Mouse (Mus musculus) ES-E14 (cell line): ENCODE data around the gene Atg2b. TPM values are rescaled to one million over a fixed set of nuclear protein-coding genes. Genes with fewer than 3 reads are reported as not detected.
A peak's percentile ranks its signal among the peaks of the same experiment; 100 is the strongest.

ENCODE experiments used
- DNase-seq: peaks from one replicate; pipeline ENCODE4 v3.0.0-alpha.2; 2013; ENCODE audit warnings: low read depth, low spot score
- H3K27ac ChIP-seq: 2 replicates; pipeline ENCODE4 v1.5.1; 2012; ENCODE audit warnings: low read depth, mild to moderate bottlenecking, low read length, moderate library complexity, mixed read lengths; ENCODE audit not compliant: poor library complexity, insufficient read depth, severe bottlenecking
- H3K36me3 ChIP-seq: 2 replicates; pipeline ENCODE4 v1.6.1; 2012; ENCODE audit warnings: mild to moderate bottlenecking, low read length, moderate library complexity, mixed read lengths; ENCODE audit not compliant: control insufficient read depth, poor library complexity, insufficient read depth, severe bottlenecking
- H3K4me1 ChIP-seq, 2 experiments: fragments of 150-350 bp in 1 of 2; sonication (generic) in 1 of 2; 2 replicates each; pipeline ENCODE4 v1.6.1; 2012; ENCODE audit warnings: low read length in 2 of 2, mild to moderate bottlenecking in 1 of 2, mixed read lengths in 1 of 2; ENCODE audit not compliant: control insufficient read depth in 2 of 2, insufficient read depth in 2 of 2, poor library complexity in 1 of 2
- H3K4me3 ChIP-seq, 2 experiments: fragments of 150-350 bp in 1 of 2; sonication (generic) in 1 of 2; 2 replicates each; pipeline ENCODE4 v1.5.1; 2012; ENCODE audit warnings: low read length in 2 of 2, low read depth in 1 of 2, mild to moderate bottlenecking in 1 of 2, mixed read lengths in 1 of 2; ENCODE audit not compliant: insufficient read depth in 1 of 2, poor library complexity in 1 of 2, severe bottlenecking in 1 of 2
- H3K9ac ChIP-seq: 2 replicates; pipeline ENCODE4 v1.6.1; 2012; ENCODE audit warnings: low read depth, mild to moderate bottlenecking, low read length, mixed read lengths; ENCODE audit not compliant: poor library complexity, insufficient read depth, severe bottlenecking
- H3K9me3 ChIP-seq: fragments of 150-350 bp; sonication (generic); 2 replicates; pipeline ENCODE4 v1.6.1; 2012; ENCODE audit warnings: low read depth, mild to moderate bottlenecking, low read length; ENCODE audit not compliant: control insufficient read depth, insufficient read depth
- CHD2 ChIP-seq: IDR thresholded peaks from 2 replicates; pipeline ENCODE4 v1.6.1; 2014; ENCODE audit warnings: mild to moderate bottlenecking, low read depth, low read length, inconsistent platforms
- HCFC1 ChIP-seq: IDR thresholded peaks from 2 replicates; pipeline ENCODE4 v1.6.1; 2012; ENCODE audit warnings: low read length, inconsistent platforms, borderline replicate concordance; ENCODE audit not compliant: insufficient read depth
- MAFK ChIP-seq: IDR thresholded peaks from 2 replicates; pipeline ENCODE4 v1.6.1; 2014; ENCODE audit warnings: mild to moderate bottlenecking, low read depth, low read length, inconsistent platforms; ENCODE audit not compliant: insufficient read depth
- ZC3H11A ChIP-seq: IDR thresholded peaks from 2 replicates; pipeline ENCODE4 v1.6.1; 2012; ENCODE audit warnings: low read depth, mild to moderate bottlenecking, inconsistent platforms, low read length, borderline replicate concordance
- ZNF384 ChIP-seq: IDR thresholded peaks from 2 replicates; pipeline ENCODE4 v1.6.1; 2012; ENCODE audit warnings: low read depth, low read length, inconsistent platforms
- in situ Hi-C, 2 experiments: fragments of 600-800 bp; cut with MboI; formaldehyde crosslinking; loops; one replicate each; pipeline ENCODE4 v1.15.1; 2025; ENCODE audit warnings: low sequenced_read_pairs in 2 of 2, inconsistent platforms in 1 of 2; ENCODE audit not compliant: unreplicated experiment in 2 of 2
- total RNA-seq: library from RNA; depleted of rRNA; stranded (reverse); fragments of 300-350 nt; gene quantifications from 2 replicates; pipeline ENCODE4 v1.2.3, GENCODE M21; 2012; rRNA removed

Gene Atg2b
- total RNA-seq, 1 experiment: 25.2 TPM

DNA sequence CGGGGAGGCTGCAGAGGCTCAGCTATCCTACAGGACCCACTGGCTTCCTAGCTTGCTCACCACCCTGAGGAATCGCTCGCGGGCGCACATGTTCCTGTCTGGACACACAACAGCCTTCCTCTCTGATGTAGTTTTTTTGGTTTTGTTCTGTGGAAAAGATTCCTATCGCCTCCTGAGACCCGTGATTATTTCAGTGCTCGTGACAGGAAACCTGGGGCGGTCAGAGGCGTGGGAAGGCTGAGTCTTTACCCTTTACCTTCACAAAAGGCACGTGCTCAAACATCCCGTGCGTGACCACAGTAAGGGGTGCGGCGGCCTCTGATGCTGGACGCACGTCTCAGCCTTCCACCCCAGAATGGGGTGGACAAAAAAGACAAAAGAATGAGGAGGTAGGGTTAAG is 104.5 kb downstream of the Atg2b start:
- DNase-seq: no peak
- Histone ChIP-seq H3K9me3 (no peaks in the 10 kb centered on the region), H3K27ac (no peak overlapping the region), H3K36me3 (no peaks in the 10 kb centered on the region), H3K4me3 (no peak overlapping the region), H3K9ac (peak overlapping the region; percentile 18; the same call in 1 of the 2 replicates), H3K4me1 (peaks cover 12 to 33% of the 10 kb centered on the region in 2 experiments)
- TF ChIP-seq CHD2 (no peak), HCFC1 (no peak), MAFK (no peak), ZNF384 (no peak), ZC3H11A (no peak)
- in situ Hi-C loops: no loop called here

DNA sequence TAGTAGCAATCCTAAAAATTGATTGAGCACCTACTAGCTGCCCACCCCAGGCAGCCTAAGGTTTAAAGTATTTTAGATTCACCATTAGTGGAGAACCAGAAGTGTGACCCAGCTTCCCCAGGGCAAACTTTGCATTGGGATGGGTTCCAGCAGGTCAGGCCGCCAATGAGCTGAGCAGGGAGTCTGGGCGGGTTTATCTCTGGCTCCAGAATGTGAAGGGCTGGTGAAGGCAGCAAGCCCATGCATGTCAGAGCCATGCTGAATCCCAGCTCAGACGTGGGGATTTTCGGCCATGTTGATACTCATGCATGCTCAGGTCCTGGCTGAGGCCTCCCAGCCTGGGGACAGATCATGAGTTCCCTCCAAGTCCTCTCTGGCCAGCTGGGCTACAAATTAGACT is 110.7 kb downstream of the Atg2b start:
- no peak for DNase-seq
- no peaks in the 10 kb centered on the region for H3K36me3 ChIP-seq

DNA sequence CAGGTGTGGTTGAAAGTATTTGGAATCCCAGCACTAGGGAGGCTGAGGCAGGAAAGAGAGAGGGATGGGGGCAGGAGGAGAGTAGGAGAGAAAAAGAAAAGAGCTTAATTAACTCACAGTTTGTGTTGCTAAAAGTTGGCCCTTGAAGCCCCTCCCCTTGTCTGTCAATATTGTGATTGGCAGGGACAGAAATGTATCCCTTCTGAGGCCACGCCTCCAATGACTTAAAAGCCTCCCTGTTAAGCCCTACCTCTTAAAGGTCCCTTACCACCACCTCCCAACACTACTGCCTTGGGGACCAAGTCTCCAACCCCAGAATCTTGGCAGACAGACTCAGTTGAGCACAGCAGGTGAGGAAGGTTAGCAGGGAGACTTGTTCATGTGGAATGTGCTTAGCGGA is 112.4 kb downstream of the Atg2b start:
- no peak for DNase-seq
- Histone ChIP-seq H3K9me3 (no peaks in the 10 kb centered on the region), H3K9ac (no peak overlapping the region), H3K36me3 (no peaks in the 10 kb centered on the region), H3K4me3 (0 out of 4 replicates have a peak overlapping the region, but pooled peaks of 1 of the 2 experiments have one; percentile 23), H3K27ac (no peak overlapping the region), H3K4me1 (peaks cover 0 to 16% of the 10 kb centered on the region in 2 experiments; a peak in 1 of 4 replicates)
- no peak for TF ChIP-seq ZC3H11A
- no peak for TF ChIP-seq MAFK
- no peak for TF ChIP-seq ZNF384
- TF ChIP-seq CHD2: no peak
- no peak for TF ChIP-seq HCFC1
- in situ Hi-C loops: no loop called here

More for the DNA sequence above, 110.7 kb downstream of the Atg2b start:
- H3K27ac ChIP-seq: no peak overlapping the region
- no peak overlapping the region for H3K9ac ChIP-seq
- H3K4me1 ChIP-seq: peaks cover 4 to 20% of the 10 kb centered on the region in 2 experiments; a peak in 3 of 4 replicates
- TF ChIP-seq CHD2 (no peak), HCFC1 (no peak), ZC3H11A (no peak), ZNF384 (no peak), MAFK (no peak)
- no peaks in the 10 kb centered on the region for H3K9me3 ChIP-seq
- in situ Hi-C loops: no loop called here
- no peak overlapping the region for H3K4me3 ChIP-seq

DNA sequence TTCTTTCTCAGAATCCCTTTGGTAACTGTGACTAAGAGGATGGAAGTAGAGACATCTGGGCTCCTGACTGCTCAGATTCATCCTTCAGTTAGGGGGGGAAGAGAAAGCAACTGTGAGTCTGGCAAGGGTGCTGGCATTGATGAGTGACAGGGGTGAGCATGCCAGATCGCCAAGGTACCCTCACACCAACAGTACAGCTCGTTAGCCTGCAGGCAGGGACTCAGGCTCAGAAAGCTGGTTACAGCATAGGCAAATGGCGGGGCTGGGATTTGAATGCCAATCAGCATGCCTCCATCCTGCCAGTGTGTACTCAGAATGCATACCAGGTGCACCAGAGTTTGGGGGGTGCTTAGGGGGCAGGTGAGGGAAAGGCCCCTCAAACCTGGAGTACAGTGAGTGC is 113.1 kb downstream of the Atg2b start:
- Histone ChIP-seq H3K4me3 (no peak overlapping the region), H3K36me3 (no peaks in the 10 kb centered on the region), H3K9me3 (no peaks in the 10 kb centered on the region), H3K4me1 (peaks cover 0 to 16% of the 10 kb centered on the region in 2 experiments; a peak in 1 of 4 replicates), H3K27ac (no peak overlapping the region), H3K9ac (no peak overlapping the region)
- no peak for DNase-seq
- in situ Hi-C loops: no loop called here
- TF ChIP-seq HCFC1 (no peak), ZNF384 (no peak), ZC3H11A (no peak), CHD2 (no peak), MAFK (no peak)

Other genes with a start within 250 kb of the Atg2b start
- 0.40 and 0.58 TPM in 2 replicates for gene D430019H16Rik, start 231.4 kb downstream of the Atg2b start, total RNA-seq
- gene Bdkrb2, start 122.0 kb downstream of the Atg2b start, total RNA-seq: 1.2 and 2.4 TPM in 2 replicates
- gene Bdkrb1, start 82.1 kb downstream of the Atg2b start, total RNA-seq: not detected in 2 replicates
- gene Gskip, start 382 bp downstream of the Atg2b start, total RNA-seq: 7.2 and 8.6 TPM in 2 replicates
- gene Ak7, start 20.8 kb upstream of the Atg2b start, total RNA-seq: 2.3 and 6.5 TPM in 2 replicates
- gene Papola, start 99.5 kb upstream of the Atg2b start, total RNA-seq: 95.9 and 131 TPM in 2 replicates